Mouse (Mus musculus) myocyte (in vitro differentiated cells): ENCODE measurements around the gene Ticrr. TPM values are rescaled to one million over a fixed set of nuclear protein-coding genes. Genes with fewer than 3 reads are reported as not detected.

ENCODE experiments used
- H3K27me3 ChIP-seq: one replicate; pipeline ENCODE4 v1.6.1; 2011; ENCODE audit not compliant: control insufficient read depth, insufficient read depth, insufficient read length
- H3K36me3 ChIP-seq: one replicate; pipeline ENCODE4 v1.6.1; 2011; ENCODE audit not compliant: control insufficient read depth, insufficient read depth
- H3K4me2 ChIP-seq: one replicate; pipeline ENCODE4 v1.6.1; 2011; ENCODE audit warnings: low read depth, control low read depth
- H3K4me3 ChIP-seq: one replicate; pipeline ENCODE4 v1.5.1; 2011; ENCODE audit warnings: mild to moderate bottlenecking, control low read depth, moderate library complexity
- H3K79me2 ChIP-seq: one replicate; pipeline ENCODE4 v1.6.1; 2011; ENCODE audit not compliant: control insufficient read depth, insufficient read depth
- H3ac ChIP-seq: one replicate; pipeline ENCODE4 v1.6.1; 2011; ENCODE audit not compliant: control insufficient read depth, insufficient read length
- CEBPB ChIP-seq: IDR thresholded peaks from 2 replicates; pipeline ENCODE4 v1.6.1; 2011; ENCODE audit warnings: mild to moderate bottlenecking, moderate library complexity; ENCODE audit not compliant: poor library complexity, insufficient read depth, severe bottlenecking
- E2F4 ChIP-seq: IDR thresholded peaks from one replicate; pipeline ENCODE4 v1.6.1; 2011; ENCODE audit warnings: mild to moderate bottlenecking, control low read depth, moderate library complexity; ENCODE audit not compliant: insufficient read depth
- MAX ChIP-seq: IDR thresholded peaks from one replicate; pipeline ENCODE4 v1.6.1; 2011; ENCODE audit warnings: low read depth, mild to moderate bottlenecking, control low read depth
- MYOD1 ChIP-seq, 3 experiments: IDR thresholded peaks; one replicate each; pipeline ENCODE4 v1.6.1; 2011; ENCODE audit warnings: control low read depth in 2 of 3, low read depth in 2 of 3, mild to moderate bottlenecking in 2 of 3, moderate library complexity in 1 of 3; ENCODE audit not compliant: insufficient read length in 2 of 3, control insufficient read depth in 1 of 3
- MYOG ChIP-seq, 3 experiments: IDR thresholded peaks; one replicate each; pipeline ENCODE4 v1.6.1; 2011; ENCODE audit warnings: control low read depth in 2 of 3, low read depth in 2 of 3, mild to moderate bottlenecking in 2 of 3; ENCODE audit not compliant: insufficient read length in 2 of 3, control insufficient read depth in 1 of 3, insufficient read depth in 1 of 3
- POLR2A ChIP-seq: IDR thresholded peaks from one replicate; pipeline ENCODE4 v1.6.1; 2011; ENCODE audit warnings: low read depth, mild to moderate bottlenecking, control low read depth, moderate library complexity; ENCODE audit not compliant: insufficient read length
- POLR2AphosphoS2 ChIP-seq: IDR thresholded peaks from one replicate; pipeline ENCODE4 v1.6.1; 2011; ENCODE audit warnings: low read depth, control low read depth; ENCODE audit not compliant: insufficient read length
- REST ChIP-seq: IDR thresholded peaks from one replicate; pipeline ENCODE4 v1.6.1; 2011; ENCODE audit warnings: mild to moderate bottlenecking, control low read depth, moderate library complexity; ENCODE audit not compliant: insufficient read depth, insufficient read length
- SRF ChIP-seq: IDR thresholded peaks from one replicate; pipeline ENCODE4 v1.6.1; 2011; ENCODE audit warnings: low read depth; ENCODE audit not compliant: control insufficient read depth, insufficient read length
- TCF12 ChIP-seq: IDR thresholded peaks from one replicate; pipeline ENCODE4 v1.6.1; 2011; ENCODE audit warnings: mild to moderate bottlenecking, control low read depth; ENCODE audit not compliant: poor library complexity, insufficient read depth, severe bottlenecking
- TCF3 ChIP-seq: IDR thresholded peaks from one replicate; pipeline ENCODE4 v1.6.1; 2011; ENCODE audit warnings: low read depth, control low read depth; ENCODE audit not compliant: insufficient read length
- USF1 ChIP-seq: IDR thresholded peaks from one replicate; pipeline ENCODE4 v1.6.1; 2011; ENCODE audit warnings: low read depth, mild to moderate bottlenecking, control low read depth, moderate library complexity
- polyA plus RNA-seq: library from polyadenylated mRNA; unstranded; fragments of >200 nt; fragmentation: generic; extraction: Trizol; gene quantifications from one replicate; pipeline ENCODE4 v1.2.1, GENCODE M21; 2012; ENCODE audit warnings: missing spikeins

Gene Ticrr
- polyA plus RNA-seq, 1 experiment = 1.4 TPM

- Histone ChIP-seq H3K4me3 (no peak overlapping the region), H3K4me2 (peak overlapping the region; percentile 24), H3K79me2 (no peaks in the 10 kb centered on the region), H3ac (no peak overlapping the region), H3K36me3 (no peaks in the 10 kb centered on the region), H3K27me3 (peaks cover 12% of the 10 kb centered on the region)
- TF ChIP-seq MYOD1 (IDR thresholded peaks at IDR 0.05; ENCODE audit: control insufficient read depth in 1 of 3, insufficient read length in 2 of 3, low read depth in 2 of 3) = peak in 1 of 3 experiments; percentile 15
- no peak for TF ChIP-seq SRF
- peak in 1 of 3 experiments; percentile 24 for TF ChIP-seq MYOG (IDR thresholded peaks at IDR 0.05; ENCODE audit: control insufficient read depth in 1 of 3, insufficient read depth in 1 of 3, insufficient read length in 2 of 3, low read depth in 2 of 3)
- TF ChIP-seq E2F4 = no peak
These were observed 69.2 kb downstream of the Ticrr start for GRCm38 (mm10) chr7:79729169-79729568.

GRCm38 (mm10) chr7:79729743-79730370 lies 69.9 kb downstream of the Ticrr start:
- Histone ChIP-seq H3ac (no peak overlapping the region), H3K79me2 (no peaks in the 10 kb centered on the region), H3K36me3 (no peaks in the 10 kb centered on the region), H3K27me3 (peaks cover 12% of the 10 kb centered on the region), H3K4me3 (no peak overlapping the region), H3K4me2 (peak overlapping the region; percentile 24)
- no peak for TF ChIP-seq POLR2A
- TF ChIP-seq POLR2AphosphoS2 = no peak
- no peak for TF ChIP-seq MYOD1 (IDR thresholded peaks at IDR 0.05; ENCODE audit: control insufficient read depth in 1 of 3, insufficient read length in 2 of 3, low read depth in 2 of 3)
- no peak for TF ChIP-seq TCF3
- TF ChIP-seq E2F4 = no peak
- no peak for TF ChIP-seq TCF12

GRCm38 (mm10) chr7:79731438-79731837 lies 71.4 kb downstream of the Ticrr start:
- Histone ChIP-seq H3K79me2 (no peaks in the 10 kb centered on the region), H3K4me2 (no peak overlapping the region), H3K27me3 (peaks cover 6% of the 10 kb centered on the region), H3K4me3 (no peak overlapping the region), H3K36me3 (no peaks in the 10 kb centered on the region), H3ac (no peak overlapping the region)
- TF ChIP-seq TCF12 (no peak), MAX (no peak), POLR2AphosphoS2 (no peak), TCF3 (no peak), MYOG (IDR thresholded peaks at IDR 0.05; ENCODE audit: control insufficient read depth in 1 of 3, insufficient read depth in 1 of 3, insufficient read length in 2 of 3, low read depth in 2 of 3) (no peak), POLR2A (no peak), SRF (no peak), USF1 (no peak), REST (no peak), CEBPB (no peak), E2F4 (no peak), MYOD1 (IDR thresholded peaks at IDR 0.05; ENCODE audit: control insufficient read depth in 1 of 3, insufficient read length in 2 of 3, low read depth in 2 of 3) (no peak)

- H3K4me3 ChIP-seq = no peak within 1 kb of the TSS
- no peaks in the 10 kb centered on the region for H3K79me2 ChIP-seq
- H3K27me3 ChIP-seq = peaks cover 6% of the 10 kb centered on the region
- no peaks in the 10 kb centered on the region for H3K36me3 ChIP-seq
- no peak within 1 kb of the TSS for H3ac ChIP-seq
- H3K4me2 ChIP-seq = no peak within 1 kb of the TSS
- TF ChIP-seq USF1 (no peak), TCF12 (no peak), MAX (no peak), CEBPB (no peak), MYOD1 (IDR thresholded peaks at IDR 0.05; ENCODE audit: control insufficient read depth in 1 of 3, insufficient read length in 2 of 3, low read depth in 2 of 3) (no peak), E2F4 (no peak), REST (no peak), TCF3 (no peak), POLR2A (no peak), MYOG (IDR thresholded peaks at IDR 0.05; ENCODE audit: control insufficient read depth in 1 of 3, insufficient read depth in 1 of 3, insufficient read length in 2 of 3, low read depth in 2 of 3) (no peak), SRF (no peak)
These were observed 72.6 kb downstream of the Ticrr start, which contains the start of gene Plin1 for GRCm38 (mm10) chr7:79732622-79733021. Gene Plin1 (minus strand): TSS chr7:79732903.

- H3K27me3 ChIP-seq = peaks cover 6% of the 10 kb centered on the region
- no peak overlapping the region for H3K4me3 ChIP-seq
- H3K79me2 ChIP-seq = no peaks in the 10 kb centered on the region
- no peaks in the 10 kb centered on the region for H3K36me3 ChIP-seq
- TF ChIP-seq SRF (no peak), E2F4 (no peak), POLR2A (no peak), MYOG (IDR thresholded peaks at IDR 0.05; ENCODE audit: control insufficient read depth in 1 of 3, insufficient read depth in 1 of 3, insufficient read length in 2 of 3, low read depth in 2 of 3) (no peak), TCF12 (no peak), MAX (no peak), REST (no peak), MYOD1 (IDR thresholded peaks at IDR 0.05; ENCODE audit: control insufficient read depth in 1 of 3, insufficient read length in 2 of 3, low read depth in 2 of 3) (no peak), POLR2AphosphoS2 (no peak), USF1 (no peak), TCF3 (no peak), CEBPB (no peak)
- no peak overlapping the region for H3K4me2 ChIP-seq
- no peak overlapping the region for H3ac ChIP-seq
These were observed 74.6 kb downstream of the Ticrr start for GRCm38 (mm10) chr7:79734563-79734962.
